Mouse (Mus musculus) neural tube, embryonic 14.5 days (tissue): Measurements from ENCODE around the gene Fat3. TPM values are rescaled to one million over a fixed set of nuclear protein-coding genes. Genes with fewer than 3 reads are reported as not detected.
A peak's percentile ranks its signal among the peaks of the same experiment; 100 is the strongest.

Experiments
- ATAC-seq: fragments of 200-750 bp; cut with Nextera tagmentation; 2 replicates; pipeline ENCODE4 v1.8.0; 2017; ENCODE audit warnings: low read depth, mild to moderate bottlenecking, moderate TSS enrichment, moderate library complexity
- H3K27ac ChIP-seq: fragments of 300-500 bp; sonication (generic); 2 replicates; pipeline ENCODE4 v1.5.1; 2014; ENCODE audit warnings: low read depth, mild to moderate bottlenecking, control low read depth, low read length, moderate library complexity, mixed read lengths
- H3K27me3 ChIP-seq: fragments of 300-500 bp; sonication (generic); 2 replicates; pipeline ENCODE4 v1.6.1; 2014; ENCODE audit warnings: low read length; ENCODE audit not compliant: control insufficient read depth, insufficient read depth
- H3K36me3 ChIP-seq: fragments of 300-500 bp; sonication (generic); 2 replicates; pipeline ENCODE4 v1.6.1; 2014; ENCODE audit warnings: low read length, mixed read lengths; ENCODE audit not compliant: control insufficient read depth, insufficient read depth
- H3K4me1 ChIP-seq: fragments of 300-500 bp; sonication (generic); 2 replicates; pipeline ENCODE4 v1.6.1; 2014; ENCODE audit warnings: low read length; ENCODE audit not compliant: control insufficient read depth, insufficient read depth
- H3K4me2 ChIP-seq: fragments of 300-500 bp; sonication (generic); 2 replicates; pipeline ENCODE4 v1.6.1; 2014; ENCODE audit warnings: mild to moderate bottlenecking, low read depth, low read length, control low read depth
- H3K4me3 ChIP-seq: fragments of 300-500 bp; sonication (generic); 2 replicates; pipeline ENCODE4 v1.5.1; 2014; ENCODE audit warnings: low read depth, low read length, control low read depth, mixed read lengths
- H3K9ac ChIP-seq: fragments of 300-500 bp; sonication (generic); replicated peaks from 2 replicates; pipeline ENCODE4 v1.6.1; 2014; ENCODE audit warnings: low read depth, mild to moderate bottlenecking, control low read depth, low read length, mixed read lengths
- H3K9me3 ChIP-seq: fragments of 300-500 bp; sonication (generic); 2 replicates; pipeline ENCODE4 v1.6.1; 2016; ENCODE audit warnings: low read length; ENCODE audit not compliant: control insufficient read depth
- WGBS: fragments of 180-500 bp; shearing (Covaris S2); extraction: QIAGEN DNeasy Blood & Tissue Kit; methylation state at CpG from one replicate; pipeline ENCODE4 v1.1.7; 2014; 5-methylcytosine and 5-hydroxymethylcytosine counted together
- polyA plus RNA-seq: library from polyadenylated mRNA; unstranded; fragments of >200 nt; fragmentation: Nextera tagmentation; extraction: Ambion mirVana; gene quantifications from 2 replicates; pipeline ENCODE4 v1.2.1, GENCODE M21; 2014

Gene Fat3
- polyA plus RNA-seq, 1 experiment from 2014 or later = 21.4 TPM

- ATAC-seq = peak; percentile 92
- H3K36me3 ChIP-seq = no peaks in the 10 kb centered on the region
- no peaks in the 10 kb centered on the region for H3K9me3 ChIP-seq
- H3K9ac ChIP-seq = no peak overlapping the region; the same call in 1 of the 2 replicates
- 26% methylated on average over 6 of the region's 6 CpGs for WGBS
- H3K4me2 ChIP-seq = no peak overlapping the region
- H3K4me3 ChIP-seq = no peak overlapping the region
- H3K27ac ChIP-seq = peak overlapping the region; percentile 2; the same call in 1 of the 2 replicates
- no peaks in the 10 kb centered on the region for H3K27me3 ChIP-seq
- H3K4me1 ChIP-seq = peaks cover 9% of the 10 kb centered on the region; the same call in 1 of the 2 replicates
Observed at GRCm38 (mm10) chr9:16398734-16399686, 102.1 kb downstream of the Fat3 start.

- ATAC-seq = no peak
- 7% methylated on average over 4 of the region's 4 CpGs for WGBS
- H3K4me1 ChIP-seq = no peaks in the 10 kb centered on the region
Observed at GRCm38 (mm10) chr9:16389141-16389540, 111.9 kb downstream of the Fat3 start.

DNA sequence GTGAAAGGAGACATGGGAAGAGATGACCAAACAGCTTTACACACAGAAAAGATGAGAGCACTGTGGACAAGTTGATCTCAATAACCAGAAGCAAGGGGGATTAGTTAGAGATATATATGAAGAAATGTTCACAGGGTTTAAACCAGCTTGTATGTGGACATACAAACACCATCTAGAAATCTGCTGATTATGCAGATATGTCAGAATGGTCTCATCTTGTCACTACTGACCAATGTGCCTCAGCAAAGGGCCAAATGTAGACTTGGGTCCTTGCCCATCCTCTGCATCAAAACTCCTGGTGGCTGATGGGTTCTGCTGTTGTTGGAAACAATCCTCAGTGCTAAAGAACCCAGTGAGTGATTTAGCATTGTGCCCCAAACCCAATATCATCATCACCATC is 113.6 kb downstream of the Fat3 start:
- Histone ChIP-seq H3K36me3 (no peaks in the 10 kb centered on the region), H3K4me1 (no peaks in the 10 kb centered on the region), H3K27me3 (no peaks in the 10 kb centered on the region), H3K9me3 (no peaks in the 10 kb centered on the region), H3K4me3 (no peak overlapping the region), H3K9ac (no peak overlapping the region), H3K27ac (no peak overlapping the region), H3K4me2 (no peak overlapping the region)
- ATAC-seq = no peak

More at GRCm38 (mm10) chr9:16389141-16389540, 111.9 kb downstream of the Fat3 start:
- Histone ChIP-seq H3K36me3 (no peaks in the 10 kb centered on the region), H3K27me3 (no peaks in the 10 kb centered on the region), H3K9me3 (no peaks in the 10 kb centered on the region), H3K4me2 (no peak overlapping the region), H3K4me3 (no peak overlapping the region), H3K27ac (no peak overlapping the region), H3K9ac (no peak overlapping the region)

- Histone ChIP-seq H3K27ac (no peak overlapping the region), H3K4me2 (no peak overlapping the region), H3K4me1 (no peaks in the 10 kb centered on the region), H3K9ac (no peak overlapping the region), H3K4me3 (no peak overlapping the region), H3K9me3 (no peaks in the 10 kb centered on the region), H3K27me3 (no peaks in the 10 kb centered on the region), H3K36me3 (no peaks in the 10 kb centered on the region)
- no peak for ATAC-seq
- WGBS = 83% methylated on average over 3 of the region's 3 CpGs
Observed at GRCm38 (mm10) chr9:16363713-16364112, 137.4 kb downstream of the Fat3 start.

DNA sequence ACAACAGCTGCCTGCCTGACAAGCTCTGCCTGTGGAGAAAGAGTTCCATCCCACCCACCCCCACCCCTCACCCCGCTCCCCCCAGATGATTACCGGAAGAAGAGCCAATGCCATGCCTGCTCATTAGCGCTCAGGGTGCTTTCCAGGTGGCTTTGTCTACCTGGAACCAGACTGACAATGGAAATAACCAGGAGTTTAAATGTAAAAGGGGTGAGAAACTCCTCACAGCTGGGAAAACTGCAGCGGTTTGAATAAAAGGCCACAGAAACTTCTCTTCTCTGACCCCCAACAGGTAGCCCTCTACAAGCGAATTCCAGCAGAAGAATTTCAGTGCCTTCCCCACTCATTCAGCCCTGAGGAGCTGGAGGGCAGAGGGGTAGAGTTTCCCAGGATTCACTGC is 139.3 kb downstream of the Fat3 start:
- Histone ChIP-seq H3K36me3 (no peaks in the 10 kb centered on the region), H3K27ac (no peak overlapping the region), H3K4me1 (no peaks in the 10 kb centered on the region), H3K27me3 (no peaks in the 10 kb centered on the region), H3K4me3 (no peak overlapping the region), H3K4me2 (no peak overlapping the region), H3K9me3 (no peaks in the 10 kb centered on the region), H3K9ac (no peak overlapping the region)
- 12% methylated on average over 5 of the region's 5 CpGs for WGBS
- ATAC-seq = no peak

- Histone ChIP-seq H3K4me2 (no peak overlapping the region), H3K27me3 (no peaks in the 10 kb centered on the region), H3K9me3 (no peaks in the 10 kb centered on the region), H3K9ac (no peak overlapping the region), H3K27ac (no peak overlapping the region), H3K4me1 (0 out of 2 replicates have a peak, but pooled peaks cover 3% of the 10 kb centered on the region), H3K4me3 (no peak overlapping the region), H3K36me3 (no peaks in the 10 kb centered on the region)
- 81% methylated on average over 4 of the region's 4 CpGs for WGBS
- no peak for ATAC-seq
Observed at GRCm38 (mm10) chr9:16356636-16357035, 144.4 kb downstream of the Fat3 start.

DNA sequence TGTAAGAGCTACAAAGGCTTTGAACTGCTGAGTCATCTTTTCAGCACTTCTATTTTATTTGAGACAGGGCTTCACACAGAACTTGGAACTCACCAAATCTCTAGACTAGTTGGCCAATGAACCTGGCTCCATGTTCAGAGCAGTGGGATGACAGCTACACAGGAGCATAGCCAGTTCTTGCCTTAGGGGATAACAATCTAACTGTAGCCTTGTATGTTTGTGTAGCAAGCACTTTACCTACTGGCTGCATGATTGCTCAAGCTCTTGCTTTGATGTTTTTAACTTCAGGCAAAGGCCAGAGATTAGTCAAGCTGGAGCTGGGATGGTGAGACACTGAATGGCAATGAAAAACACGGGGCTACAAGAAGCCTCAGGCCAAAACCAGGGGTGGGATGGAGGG is 146.2 kb downstream of the Fat3 start:
- 22% methylated on average over 1 of the region's 1 CpGs for WGBS
- Histone ChIP-seq H3K4me1 (0 out of 2 replicates have a peak, but pooled peaks cover 3% of the 10 kb centered on the region), H3K27ac (no peak overlapping the region), H3K4me3 (no peak overlapping the region), H3K9ac (no peak overlapping the region), H3K27me3 (no peaks in the 10 kb centered on the region), H3K36me3 (no peaks in the 10 kb centered on the region), H3K4me2 (no peak overlapping the region), H3K9me3 (no peaks in the 10 kb centered on the region)
- no peak for ATAC-seq

DNA sequence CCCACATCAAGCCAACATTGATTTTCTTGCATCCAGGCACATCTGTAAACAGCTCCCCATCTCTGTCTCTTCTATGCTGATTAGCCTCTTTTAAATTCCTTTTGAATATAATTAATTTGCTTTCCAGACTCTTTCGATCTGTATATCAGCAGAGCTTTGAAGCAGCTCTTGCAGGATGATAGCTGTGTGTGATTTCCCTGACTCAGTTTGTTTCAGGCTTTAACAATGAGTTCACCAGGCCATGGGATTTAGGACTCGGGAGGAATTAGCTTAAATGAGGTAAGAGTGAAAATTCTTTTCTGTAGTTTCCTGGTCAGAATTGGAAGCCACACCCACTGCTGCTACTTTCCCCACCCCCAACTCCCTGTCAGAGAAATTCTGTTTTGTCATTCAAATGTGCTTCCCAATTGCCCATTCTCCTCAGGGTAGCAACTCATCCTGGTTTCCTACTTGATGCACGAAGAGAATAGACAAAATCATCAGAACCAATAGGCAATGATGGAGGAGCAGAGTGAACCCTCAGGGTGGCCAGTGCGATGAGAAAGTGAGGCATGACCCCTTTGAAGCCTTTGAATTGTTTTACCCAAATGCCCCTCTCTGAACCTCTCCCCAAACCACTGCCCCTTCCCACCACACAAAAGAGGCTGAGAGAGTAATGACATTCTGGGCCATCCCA is 147.9 kb downstream of the Fat3 start:
- WGBS = 10% methylated on average over 4 of the region's 4 CpGs
- H3K4me2 ChIP-seq = no peak overlapping the region
- H3K9ac ChIP-seq = no peak overlapping the region
- no peaks in the 10 kb centered on the region for H3K36me3 ChIP-seq
- no peaks in the 10 kb centered on the region for H3K27me3 ChIP-seq
- no peak overlapping the region for H3K4me3 ChIP-seq
- peak; percentile 8; the same call in 1 of the 2 replicates for ATAC-seq
- 0 out of 2 replicates have a peak, but pooled peaks cover 3% of the 10 kb centered on the region for H3K4me1 ChIP-seq
- no peak overlapping the region for H3K27ac ChIP-seq
- no peaks in the 10 kb centered on the region for H3K9me3 ChIP-seq
